Mouse (Mus musculus) forelimb bud, embryonic 11.5 days (tissue): ENCODE results near the gene Nicn1.
"Not testable (repeated sequence)": the region's sequence is repeated elsewhere in the genome, so short reads cannot be mapped to it uniquely, and the experiment has no call there.

Experiments used
- DNase-seq: peaks from one replicate; pipeline ENCODE4 v3.0.0-alpha.2; 2012; ENCODE audit warnings: low read depth, low spot score

Gene Nicn1

DNA sequence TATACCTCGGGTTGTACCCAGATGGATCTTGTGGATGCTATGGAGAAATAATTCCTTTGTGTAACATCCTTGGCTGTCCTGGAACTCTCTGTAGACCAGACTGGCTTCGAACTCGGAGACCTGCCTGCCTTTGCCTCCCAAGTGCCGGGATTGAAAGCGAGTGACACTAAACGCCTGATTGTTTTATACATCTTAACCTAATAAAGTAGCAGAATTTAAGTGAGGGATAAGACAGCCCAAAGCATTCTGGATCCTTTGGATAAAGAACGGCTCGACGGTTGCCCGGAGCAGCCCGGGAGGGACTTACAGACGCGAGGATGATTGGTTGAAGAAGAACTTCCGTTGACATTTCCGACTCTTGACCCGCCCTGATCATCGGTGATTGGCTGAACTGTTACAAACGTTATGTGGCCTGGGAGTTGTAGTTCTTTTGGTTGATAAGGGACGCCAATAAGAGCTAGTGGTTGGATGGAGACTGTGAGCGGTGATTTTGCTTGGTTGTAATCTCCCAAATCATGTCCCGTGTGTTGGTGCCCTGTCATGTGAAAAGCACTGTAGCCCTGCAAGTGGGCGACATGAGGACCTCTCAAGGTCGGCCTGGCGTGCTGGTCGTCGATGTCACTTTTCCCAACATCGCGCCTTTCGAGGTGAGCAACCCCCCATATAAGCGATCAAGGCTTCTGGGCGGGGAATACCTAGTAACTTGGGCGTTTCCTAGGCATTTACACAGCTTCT lies at the start of gene Nicn1:
Gene Nicn1 (plus strand): TSS at position 414 of the 735 bp plus-strand sequence.
- DNase-seq, result peak; percentile 94

DNA sequence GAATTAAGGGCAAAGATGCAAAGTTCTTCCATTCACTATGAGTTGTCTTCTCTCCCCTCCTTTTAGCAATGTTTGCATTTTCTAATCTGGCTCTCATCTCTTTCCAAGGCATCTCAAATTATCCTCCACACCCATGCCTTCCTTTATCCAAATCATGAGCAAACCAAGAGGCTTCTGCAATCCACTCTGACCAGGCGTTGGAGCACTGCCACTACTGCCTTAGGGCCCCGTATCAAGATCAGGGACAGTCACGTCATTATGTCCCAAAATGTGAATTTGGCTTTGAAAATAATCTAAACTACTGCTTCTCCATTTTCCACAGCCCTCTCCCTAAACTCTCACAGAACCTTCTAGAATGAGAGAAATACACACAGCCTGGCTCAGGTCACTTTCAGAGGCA lies 45.7 kb upstream of the Nicn1 start:
- DNase-seq, result no peak

GRCm38 (mm10) chr9:108244984-108245383 lies 45.2 kb upstream of the Nicn1 start:
- no peak for DNase-seq

DNA sequence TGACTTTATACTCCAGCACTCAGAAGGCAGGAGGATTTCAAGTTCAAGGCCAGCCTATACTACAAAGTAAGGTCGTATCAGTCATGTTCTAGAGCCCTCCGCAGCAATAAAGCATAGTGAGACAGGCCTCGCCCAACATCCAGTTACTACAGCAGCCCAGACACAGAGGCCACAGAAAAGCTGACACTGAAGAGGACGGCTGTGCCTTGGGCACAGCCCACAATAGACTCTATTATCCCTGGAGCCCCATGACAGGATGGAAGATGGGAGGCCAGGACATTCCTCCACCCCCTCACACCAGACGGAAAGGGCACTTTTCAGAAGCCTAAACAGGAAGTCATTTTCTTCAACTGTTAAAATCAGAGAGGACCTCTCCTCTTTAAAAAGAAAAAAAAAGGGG lies 41.3 kb upstream of the Nicn1 start:
- DNase-seq, result no peak

GRCm38 (mm10) chr9:108251877-108252276 lies 38.4 kb upstream of the Nicn1 start:
- no peak for DNase-seq

GRCm38 (mm10) chr9:108252766-108253165 lies 37.5 kb upstream of the Nicn1 start:
- DNase-seq, result no peak

GRCm38 (mm10) chr9:108260526-108260925 lies 29.7 kb upstream of the Nicn1 start:
- DNase-seq, result no peak

DNA sequence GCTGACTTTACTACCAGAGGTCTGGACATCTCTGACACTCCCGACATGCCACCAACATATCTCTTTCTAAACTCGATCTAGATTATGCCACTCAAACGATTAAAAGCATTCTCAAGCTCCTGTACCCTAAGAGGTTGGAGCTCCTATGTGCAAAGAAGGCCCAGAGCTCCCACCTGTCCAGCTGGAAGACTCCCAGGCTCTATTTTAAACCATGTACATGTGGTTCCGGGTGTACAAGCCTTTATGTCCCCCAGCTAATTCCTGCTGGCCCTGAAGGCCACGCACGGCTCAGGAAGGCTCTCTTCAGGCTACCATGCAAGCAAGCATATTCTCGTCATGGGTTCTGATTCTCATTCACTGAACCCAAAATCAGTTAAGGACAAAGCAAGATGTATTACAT lies 28.4 kb upstream of the Nicn1 start:
- no peak for DNase-seq

DNA sequence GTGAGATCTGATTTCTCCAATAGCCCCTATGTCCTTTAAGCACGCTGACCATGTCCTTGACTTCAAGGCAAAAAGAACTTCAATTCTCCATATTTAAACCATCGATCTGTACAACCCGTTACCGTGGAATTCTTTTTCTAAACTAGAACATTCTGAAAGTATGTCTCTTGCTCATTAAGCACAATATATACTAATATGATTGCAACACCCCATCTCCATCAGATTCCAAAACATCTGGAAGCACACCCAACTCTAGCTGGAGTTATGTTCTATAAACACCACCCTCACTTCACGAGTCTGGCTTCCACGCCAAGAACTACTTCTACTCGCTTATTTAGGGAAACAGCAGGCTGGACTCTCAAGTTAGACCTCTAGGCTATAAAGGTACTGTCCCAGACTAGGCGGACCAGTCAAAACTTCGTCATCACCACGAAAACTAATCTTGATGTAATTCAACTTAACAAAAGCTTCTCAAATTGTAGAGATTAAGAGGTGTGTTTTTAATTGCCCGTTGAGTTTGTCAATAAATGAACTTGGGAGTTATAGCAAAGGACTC lies 27.7 kb upstream of the Nicn1 start:
- DNase-seq, result no peak

GRCm38 (mm10) chr9:108263131-108263681 lies 27.0 kb upstream of the Nicn1 start:
- DNase-seq, result no peak

DNA sequence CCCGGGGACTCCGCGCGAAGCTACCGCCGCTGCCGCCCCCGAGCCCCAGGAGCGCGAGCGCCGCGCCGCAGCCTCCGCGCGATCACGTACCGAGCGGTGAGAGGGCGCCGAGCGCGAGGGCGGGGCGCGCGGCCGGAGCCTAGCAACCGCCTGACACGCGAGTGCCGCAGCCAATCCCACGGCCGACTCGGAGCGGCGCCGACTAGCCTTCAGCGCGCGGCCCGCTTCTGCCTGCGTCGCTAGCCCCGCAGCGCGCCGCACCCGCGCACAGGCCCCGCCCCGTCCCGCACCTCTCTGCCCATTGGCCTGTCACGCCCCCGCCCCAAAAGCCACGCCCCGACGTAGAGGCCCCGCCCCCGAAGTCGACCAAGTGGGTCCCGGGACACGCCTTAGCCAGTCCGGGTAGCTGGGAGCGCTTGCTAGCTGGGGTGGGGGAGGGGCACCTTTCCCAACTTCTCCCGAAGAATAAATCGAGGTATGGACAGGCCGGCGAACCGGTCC lies 26.5 kb upstream of the Nicn1 start, which contains the start of gene Dag1:
Gene Dag1 (minus strand): TSS at position 269 of the 501 bp plus-strand sequence.
- DNase-seq, result peak; percentile 93

- no peak for DNase-seq
These were observed 25.9 kb upstream of the Nicn1 start for GRCm38 (mm10) chr9:108264191-108264921.

GRCm38 (mm10) chr9:108266261-108266935 lies 23.8 kb upstream of the Nicn1 start:
- no peak for DNase-seq

DNA sequence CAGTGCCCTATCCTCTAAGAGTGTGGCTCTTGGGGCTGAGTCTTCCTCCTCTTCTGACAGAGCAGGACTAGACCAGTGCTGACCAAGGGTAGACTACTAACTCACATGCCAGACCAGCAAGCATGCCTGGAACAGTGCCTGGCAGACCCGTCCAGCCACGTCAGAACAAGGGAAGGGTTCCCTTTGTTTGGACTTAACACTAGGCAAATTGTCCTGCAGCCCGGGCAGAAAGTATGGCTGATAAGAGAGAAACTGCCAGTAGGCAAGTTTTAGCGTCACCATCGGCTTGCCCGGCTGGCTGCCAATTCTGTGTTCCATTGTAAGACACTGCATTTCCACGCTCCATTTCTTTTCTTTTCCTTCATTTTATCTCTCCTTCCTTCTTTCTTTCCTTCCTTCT lies 22.5 kb upstream of the Nicn1 start:
- DNase-seq, result no peak

- not testable (repeated sequence) for DNase-seq
These were observed 21.5 kb upstream of the Nicn1 start for GRCm38 (mm10) chr9:108268701-108269100.

- no peak for DNase-seq
These were observed 18.3 kb upstream of the Nicn1 start for GRCm38 (mm10) chr9:108271941-108272340.

GRCm38 (mm10) chr9:108272691-108273090 lies 17.5 kb upstream of the Nicn1 start:
- no peak for DNase-seq

GRCm38 (mm10) chr9:108273485-108273884 lies 16.7 kb upstream of the Nicn1 start:
- DNase-seq, result no peak

GRCm38 (mm10) chr9:108274476-108275330 lies 15.5 kb upstream of the Nicn1 start:
- no peak for DNase-seq

- DNase-seq, result no peak
These were observed 14.9 kb upstream of the Nicn1 start for GRCm38 (mm10) chr9:108275331-108275659.
